Mouse (Mus musculus) ES-Bruce4 (cell line): ENCODE results near the gene C1rb.

Experiments used
- EP300 ChIP-seq: IDR thresholded peaks from 2 replicates; pipeline ENCODE4 v1.6.1; 2011; ENCODE audit warnings: low read depth, low read length; ENCODE audit not compliant: insufficient read depth
- POLR2A ChIP-seq: IDR thresholded peaks from one replicate; pipeline ENCODE4 v1.8.1; 2011; ENCODE audit warnings: low read length; ENCODE audit not compliant: insufficient read depth

DNA sequence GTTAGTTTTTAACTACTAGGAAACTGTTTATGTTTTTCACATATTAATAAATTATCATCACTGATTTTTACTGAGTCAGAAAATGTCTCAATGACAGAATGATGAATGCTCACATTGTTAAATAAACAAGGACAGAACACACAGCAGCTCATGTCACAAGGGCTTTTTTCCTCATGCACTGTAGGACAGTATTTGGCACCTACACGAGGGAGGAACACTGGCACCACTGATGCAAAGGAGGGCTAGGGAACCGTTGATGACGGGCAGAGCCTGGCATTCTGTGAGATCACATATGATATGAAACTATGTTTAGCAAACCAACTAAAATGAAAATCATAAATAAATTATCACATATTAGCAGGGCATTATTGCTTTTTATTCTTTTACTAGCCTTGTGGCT, 14.8 kb downstream of the C1rb start:
- TF ChIP-seq EP300 (no peak), POLR2A (no peak)
